Mouse (Mus musculus) adrenal gland, postnatal 14 days (tissue): ENCODE data around the gene Bmp8b. TPM values are rescaled to one million over a fixed set of nuclear protein-coding genes. Genes with fewer than 3 reads are reported as not detected.
A peak's percentile ranks its signal among the peaks of the same experiment; 100 is the strongest.
"Not testable (repeated sequence)": the region's sequence is repeated elsewhere in the genome, so short reads cannot be mapped to it uniquely, and the experiment has no call there.

Experiments
- DNase-seq: peaks from one replicate; pipeline ENCODE4 v3.0.0; 2021; ENCODE audit warnings: mixed read lengths
- total RNA-seq: library from RNA; stranded (reverse); gene quantifications from 2 replicates; pipeline ENCODE4 v1.2.3, GENCODE M21; 2021

Bmp8b gene
- total RNA-seq, 1 experiment from 2014 or later, result not detected

- not testable (repeated sequence) for DNase-seq
Measured at GRCm38 (mm10) chr4:123111275-123111983, 6.5 kb downstream of the Bmp8b start.

DNA sequence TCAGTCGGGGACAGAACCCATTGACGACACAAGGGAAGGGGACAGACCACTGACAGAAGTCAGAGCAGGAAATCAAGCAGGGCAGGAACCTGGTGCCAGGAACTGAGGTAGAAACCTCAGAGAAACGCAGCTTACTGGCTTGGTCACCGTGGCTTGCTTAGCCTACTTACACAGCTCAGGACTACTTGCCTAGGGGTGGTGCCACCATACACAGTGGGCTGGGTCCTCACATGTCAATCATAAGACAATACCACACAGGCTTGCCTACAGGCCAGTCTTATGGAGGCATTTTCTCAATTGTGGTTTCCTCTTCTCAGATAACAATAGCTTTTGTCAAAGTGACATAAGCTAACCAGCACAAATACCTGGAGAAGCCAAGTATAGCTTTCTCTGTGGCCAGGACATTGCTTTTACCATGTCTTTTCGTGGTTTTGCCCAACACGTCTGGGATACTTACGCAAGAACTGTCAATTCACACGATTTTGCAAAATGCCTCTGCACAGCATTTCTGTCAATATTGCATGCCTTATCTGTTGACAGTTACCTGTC, 7.3 kb downstream of the Bmp8b start:
- DNase-seq, result no peak

GRCm38 (mm10) chr4:123114651-123115050, 9.7 kb downstream of the Bmp8b start:
- not testable (repeated sequence) for DNase-seq

DNA sequence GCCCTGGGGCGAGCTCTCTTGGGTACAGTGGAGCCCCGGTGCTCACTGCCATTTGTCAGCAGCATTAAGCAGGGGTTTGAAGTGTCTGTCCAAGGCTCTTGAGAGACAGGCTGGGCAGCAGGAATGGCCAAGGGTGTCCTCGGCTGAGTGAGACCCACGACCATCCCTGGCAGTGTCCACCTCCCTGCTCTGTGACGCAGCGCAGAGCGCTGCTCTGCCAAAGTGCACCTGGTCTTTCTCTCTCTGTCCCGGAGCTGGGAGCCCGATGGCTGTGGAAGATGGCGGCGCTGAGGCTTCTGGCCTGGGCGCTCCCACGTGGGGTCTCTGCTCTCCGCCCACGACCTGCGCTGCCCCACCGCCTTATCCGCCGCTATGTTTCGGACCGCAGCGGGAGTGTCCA, 11.0 kb downstream of the Bmp8b start, which contains the start of gene Oxct2b:
Gene Oxct2b (plus strand): TSS at position 256 of the 400 bp plus-strand sequence.
- no peak for DNase-seq

- not testable (repeated sequence) for DNase-seq
Measured at GRCm38 (mm10) chr4:123116640-123117039, 11.7 kb downstream of the Bmp8b start.

DNA sequence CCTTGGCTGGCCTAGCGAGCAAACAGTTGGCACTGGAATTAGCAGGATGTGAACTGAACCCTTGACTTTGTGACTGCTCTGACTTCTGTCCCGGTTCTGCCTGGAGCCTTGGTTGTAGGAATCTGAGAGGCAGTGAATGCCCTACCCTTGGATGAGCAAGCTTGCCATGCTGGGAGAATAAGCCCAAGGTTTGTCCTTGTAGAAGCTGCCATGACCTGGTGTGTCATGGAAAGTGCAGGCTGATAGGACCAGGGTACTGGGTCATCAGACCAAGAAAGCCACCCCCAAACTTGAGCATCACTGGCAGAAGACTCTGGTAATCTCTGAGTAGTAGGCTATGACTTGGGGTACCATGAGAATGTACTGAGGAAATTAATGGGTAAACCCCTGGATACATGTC, 16.3 kb downstream of the Bmp8b start:
- DNase-seq, result no peak

- DNase-seq, result no peak
Measured at GRCm38 (mm10) chr4:123126626-123127025, 21.7 kb downstream of the Bmp8b start.

GRCm38 (mm10) chr4:123127051-123127450, 22.1 kb downstream of the Bmp8b start:
- DNase-seq, result no peak

- no peak for DNase-seq
Measured at GRCm38 (mm10) chr4:123137551-123137950, 32.6 kb downstream of the Bmp8b start.

DNA sequence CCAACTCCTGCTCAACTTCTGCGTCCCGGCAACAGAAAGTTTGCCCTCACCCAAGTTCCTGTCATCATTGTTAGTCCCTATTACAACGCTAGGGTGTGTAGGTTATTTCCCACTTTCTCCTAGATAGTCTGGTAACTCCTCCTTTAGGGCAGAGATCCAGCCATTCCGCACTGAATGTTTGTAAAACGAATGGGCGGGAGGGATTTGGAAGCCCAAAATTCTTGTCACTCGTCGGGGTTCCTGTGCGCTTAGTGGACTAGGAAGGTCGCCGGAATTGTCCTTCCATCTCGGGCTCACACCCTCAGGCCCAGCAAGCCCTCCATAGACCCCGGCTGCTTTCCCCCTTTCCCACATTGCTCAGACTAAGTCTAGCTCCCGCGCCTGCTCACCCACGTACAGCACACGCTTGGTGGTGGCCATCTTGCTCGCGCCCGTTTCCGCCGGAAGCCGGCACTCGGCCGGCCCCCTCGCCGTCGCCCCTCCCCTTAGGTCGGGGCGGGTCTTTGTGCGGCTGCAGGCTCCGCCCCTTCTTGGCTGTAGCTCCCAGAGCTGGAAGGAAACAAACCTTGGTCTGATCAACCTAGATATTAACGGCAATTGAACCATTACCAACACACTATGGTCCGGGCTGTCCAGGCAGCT, 34.7 kb downstream of the Bmp8b start, which contains the start of gene Ppie:
Gene Ppie (minus strand): TSS at position 439 of the 642 bp plus-strand sequence.
- DNase-seq, result peak; percentile 92

DNA sequence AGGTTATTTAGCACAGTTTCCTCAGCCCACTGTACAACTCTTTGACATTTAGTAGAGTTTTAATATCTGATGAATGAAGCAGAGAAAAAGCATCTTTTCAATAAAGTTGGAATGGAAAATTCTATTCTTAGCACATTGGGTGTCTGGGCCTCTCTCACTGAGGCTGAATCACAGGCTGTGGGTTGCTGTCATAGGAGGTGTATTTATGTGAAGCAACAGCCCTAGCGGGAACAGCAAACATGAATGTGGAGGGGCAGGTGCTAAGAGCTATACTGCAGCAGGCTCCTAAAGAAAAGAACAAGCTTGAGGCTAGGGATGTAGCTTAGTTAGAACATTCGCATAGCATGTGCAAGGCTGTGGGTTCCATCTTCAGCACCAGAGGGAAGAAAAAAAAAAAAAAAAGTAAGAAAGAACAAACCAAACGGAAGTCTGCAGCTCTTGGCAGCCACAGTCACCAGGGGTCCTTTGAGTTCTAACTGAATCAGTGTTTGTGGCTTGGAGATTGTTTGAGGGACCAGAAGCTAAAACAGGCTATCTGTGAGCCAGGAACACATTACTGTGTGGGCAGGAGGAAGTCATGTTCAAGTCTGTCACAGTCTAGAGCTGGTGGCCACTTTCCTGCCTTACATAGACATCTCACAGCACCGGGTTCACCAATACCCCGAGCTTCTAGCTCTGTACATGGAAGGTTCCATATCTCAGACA, 42.6 kb downstream of the Bmp8b start:
- no peak for DNase-seq

- no peak for DNase-seq
Measured at GRCm38 (mm10) chr4:123152003-123152402, 47.0 kb downstream of the Bmp8b start.

- no peak for DNase-seq
Measured at GRCm38 (mm10) chr4:123152976-123153375, 48.0 kb downstream of the Bmp8b start.

- peak; percentile 47 for DNase-seq
Measured at GRCm38 (mm10) chr4:123155004-123155403, 50.0 kb downstream of the Bmp8b start.

- DNase-seq, result no peak
Measured at GRCm38 (mm10) chr4:123155427-123155826, 50.5 kb downstream of the Bmp8b start.

- DNase-seq, result no peak
Measured at GRCm38 (mm10) chr4:123155840-123156239, 50.9 kb downstream of the Bmp8b start.

GRCm38 (mm10) chr4:123160571-123160970, 55.6 kb downstream of the Bmp8b start:
- no peak for DNase-seq

GRCm38 (mm10) chr4:123161251-123161650, 56.3 kb downstream of the Bmp8b start:
- not testable (repeated sequence) for DNase-seq

- DNase-seq, result no peak
Measured at GRCm38 (mm10) chr4:123162305-123162917, 57.4 kb downstream of the Bmp8b start.

DNA sequence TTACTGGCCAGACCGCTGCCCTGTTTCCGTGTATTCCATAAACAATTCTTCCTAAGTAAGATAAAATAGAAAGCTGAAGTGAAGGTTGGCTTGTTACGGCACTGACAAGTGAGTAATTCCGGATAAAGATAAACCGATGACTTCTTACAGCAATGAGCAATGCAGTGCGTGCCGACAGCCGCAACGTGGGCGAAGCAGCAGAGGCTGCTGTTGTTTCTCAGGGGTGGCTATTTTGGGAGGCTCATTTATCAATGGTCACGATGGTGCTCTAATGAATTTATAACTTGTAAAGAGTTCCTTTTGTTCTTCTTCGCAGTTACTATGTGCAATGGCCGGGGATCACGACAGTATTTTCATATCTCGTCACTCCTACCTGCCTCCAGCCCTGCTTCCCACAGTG, 59.2 kb downstream of the Bmp8b start:
- peak; percentile 31 for DNase-seq

DNA sequence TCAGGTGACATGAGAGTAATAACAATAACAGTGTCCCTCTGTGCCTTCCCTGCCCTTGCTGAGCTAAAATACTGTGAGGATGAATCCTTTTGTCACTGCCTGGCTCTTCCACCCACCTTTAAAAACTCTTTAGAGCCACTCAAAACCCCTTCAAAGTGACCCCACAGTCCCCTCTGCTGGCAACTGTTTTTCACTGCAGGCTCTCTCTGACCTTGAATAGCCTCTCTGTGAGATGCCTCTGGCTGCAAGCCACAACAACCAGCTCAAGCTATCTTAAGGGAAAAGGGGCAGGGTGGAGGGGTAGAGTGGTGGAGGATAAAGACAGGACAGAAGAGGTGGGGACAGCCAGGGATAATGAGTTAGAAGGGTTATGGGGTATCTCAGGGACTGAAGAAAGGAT, 66.8 kb downstream of the Bmp8b start:
- DNase-seq, result peak; percentile 73
